Mouse (Mus musculus): ENCODE data around the gene Adipor2.

The Adipor2 gene

DNA sequence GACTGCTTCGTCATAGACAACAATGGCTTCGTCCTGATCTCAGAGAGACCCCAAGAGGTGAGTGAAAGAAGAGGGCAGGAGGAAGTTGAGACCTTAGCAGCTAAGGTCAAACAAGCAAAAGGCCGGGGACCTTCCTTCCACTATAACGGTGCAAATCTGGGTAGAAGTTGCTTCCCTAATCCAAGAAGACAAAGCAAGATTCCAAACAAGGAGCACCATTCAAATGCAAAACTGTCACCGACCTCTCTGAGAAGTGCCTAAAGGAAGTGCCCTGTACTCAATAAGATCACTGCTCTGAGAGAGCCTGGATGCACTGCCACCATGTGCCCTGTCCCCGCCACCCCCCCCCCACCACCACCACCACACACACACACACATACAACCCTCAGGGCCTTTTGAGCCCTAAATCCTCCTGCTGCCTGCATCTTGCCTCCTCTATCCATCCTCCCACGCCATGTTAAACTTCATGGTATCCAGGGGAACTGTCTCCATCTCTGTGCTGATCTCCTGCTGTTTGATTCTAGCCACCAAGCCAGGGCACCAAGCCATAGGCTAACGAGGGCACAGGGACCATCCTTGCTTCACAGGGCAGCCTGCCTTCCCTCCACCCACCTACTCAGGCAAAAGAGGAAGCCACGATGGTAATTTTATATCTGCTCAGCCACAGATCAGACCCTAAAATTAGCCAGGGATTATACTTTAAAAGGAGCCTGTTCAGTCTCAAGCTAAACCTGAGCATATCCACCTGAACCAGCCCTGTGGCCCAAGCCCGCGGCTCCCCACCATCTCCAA is 79.2 kb downstream of the Adipor2 start:
- DNase-seq = no peak

DNA sequence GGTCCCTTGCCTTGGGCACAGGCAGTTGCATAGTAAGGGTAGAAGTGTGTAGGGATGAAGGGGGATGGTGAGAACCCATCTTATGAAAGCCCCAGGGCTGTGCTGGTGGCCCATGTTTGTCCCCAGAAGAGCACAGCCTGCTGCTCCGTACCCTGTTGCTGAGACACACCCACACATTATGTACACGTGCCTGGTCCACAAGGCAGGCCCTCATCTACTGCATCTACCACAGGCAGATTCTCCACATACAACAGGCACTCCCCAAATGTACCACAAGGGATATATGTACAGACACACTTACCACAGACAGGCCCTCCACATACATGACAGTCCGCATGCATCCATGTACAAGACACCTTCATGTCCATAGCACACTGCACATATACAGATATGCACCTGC is 80.2 kb downstream of the Adipor2 start:
- DNase-seq = no peak

DNA sequence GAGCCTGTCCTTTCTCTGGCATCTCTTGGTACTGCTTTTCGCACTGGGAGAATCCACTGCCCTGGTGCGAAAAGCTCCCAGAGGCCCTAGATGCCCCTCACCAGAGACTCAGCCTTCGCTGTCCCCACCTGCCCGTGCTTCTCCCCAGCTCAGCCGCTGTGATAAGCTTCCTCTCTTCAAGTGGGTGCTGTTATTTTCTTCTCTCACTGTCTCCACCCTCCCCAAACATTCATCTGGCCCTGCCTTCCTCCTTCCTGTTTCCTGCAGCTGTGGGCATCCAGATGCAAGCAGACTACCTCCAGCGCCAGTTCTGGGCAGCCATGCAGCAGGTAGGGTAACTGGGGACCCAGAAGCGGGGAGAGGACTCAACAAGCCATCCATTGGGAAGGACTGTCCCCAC is 81.4 kb downstream of the Adipor2 start:
- DNase-seq = no peak

DNA sequence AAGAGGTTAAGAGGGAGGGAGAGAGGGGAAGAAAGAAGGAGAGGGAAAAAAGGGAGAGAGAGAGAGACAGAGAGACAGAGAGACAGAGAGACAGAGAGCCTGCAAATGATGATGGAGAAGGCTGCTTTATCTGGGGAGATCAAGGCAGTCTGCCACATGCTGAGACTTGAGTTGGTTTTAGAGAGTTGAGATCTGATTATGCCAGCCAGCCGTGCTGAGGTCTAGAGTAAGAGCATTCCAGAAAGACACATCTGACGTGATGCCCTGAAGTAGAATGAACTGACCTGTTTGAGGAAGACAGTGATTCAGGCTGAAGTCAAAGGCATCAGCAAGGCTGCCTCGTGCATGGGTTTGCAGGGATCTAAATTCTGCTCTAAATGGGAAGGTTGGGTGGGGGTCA is 83.7 kb downstream of the Adipor2 start:
- no peak for DNase-seq

DNA sequence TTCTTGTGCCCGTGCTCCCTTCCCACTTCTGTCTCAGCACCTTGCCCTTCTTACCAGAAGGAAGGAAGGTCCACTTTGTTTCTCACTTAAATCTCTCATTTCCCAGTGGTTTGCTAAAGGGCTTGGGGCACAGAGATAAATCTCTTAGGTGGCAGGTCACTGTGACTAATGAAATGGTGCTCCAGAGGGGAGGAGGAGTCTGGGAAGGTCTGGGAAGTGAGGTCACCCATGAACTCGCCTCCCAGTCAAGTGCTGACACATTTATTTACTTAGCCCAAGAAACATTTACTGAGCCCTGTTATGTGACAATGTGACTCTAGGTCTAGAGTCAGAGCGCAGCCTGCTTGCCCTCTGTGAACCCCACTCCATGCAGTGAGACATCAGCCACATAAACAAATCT is 84.3 kb downstream of the Adipor2 start:
- DNase-seq = no peak

DNA sequence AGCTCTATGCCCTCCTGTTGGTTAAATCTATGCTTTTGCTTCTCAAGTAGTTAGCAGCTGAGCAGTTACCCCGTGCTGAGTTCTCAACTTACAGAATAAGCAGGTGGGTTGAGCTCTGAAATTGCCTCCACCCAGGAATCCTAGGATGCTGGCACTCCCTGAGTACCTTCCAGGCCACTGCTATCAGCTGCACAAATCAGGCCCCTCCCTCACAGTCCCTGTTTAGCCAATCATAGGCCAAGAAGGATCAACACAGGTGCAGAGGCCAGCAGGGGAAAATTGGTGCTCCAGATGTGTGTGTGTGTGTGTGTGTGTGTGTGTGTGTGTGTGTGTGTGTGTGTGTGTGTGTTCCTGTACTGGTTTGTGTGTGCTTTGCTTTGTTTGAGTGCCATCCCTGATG is 85.4 kb downstream of the Adipor2 start:
- no peak for DNase-seq

DNA sequence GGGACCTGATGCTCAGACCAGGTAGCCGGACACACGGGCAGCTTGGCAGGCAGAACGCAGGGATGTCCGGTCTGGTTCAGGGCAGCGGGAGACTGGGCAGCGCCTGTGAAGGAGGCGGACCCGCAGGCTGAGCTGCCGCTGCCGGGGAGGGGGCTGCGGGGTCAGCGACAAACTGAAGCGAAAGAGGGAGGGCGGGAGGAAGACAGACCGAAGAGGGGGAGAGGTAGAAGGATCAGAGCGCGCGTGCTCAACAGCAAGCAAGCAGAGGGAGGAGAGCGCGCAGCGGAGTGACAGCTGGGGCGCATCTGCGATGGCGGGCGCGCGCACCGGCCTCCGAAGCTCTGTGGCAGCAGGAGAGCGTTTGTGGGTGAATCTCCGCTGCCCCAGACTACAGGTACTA is 87.0 kb downstream of the Adipor2 start, which contains the start of gene Lrtm2:
Gene Lrtm2, minus strand, starts transcription at position 261 of the 400 bp plus-strand sequence.
- peak; percentile 50 for DNase-seq

DNA sequence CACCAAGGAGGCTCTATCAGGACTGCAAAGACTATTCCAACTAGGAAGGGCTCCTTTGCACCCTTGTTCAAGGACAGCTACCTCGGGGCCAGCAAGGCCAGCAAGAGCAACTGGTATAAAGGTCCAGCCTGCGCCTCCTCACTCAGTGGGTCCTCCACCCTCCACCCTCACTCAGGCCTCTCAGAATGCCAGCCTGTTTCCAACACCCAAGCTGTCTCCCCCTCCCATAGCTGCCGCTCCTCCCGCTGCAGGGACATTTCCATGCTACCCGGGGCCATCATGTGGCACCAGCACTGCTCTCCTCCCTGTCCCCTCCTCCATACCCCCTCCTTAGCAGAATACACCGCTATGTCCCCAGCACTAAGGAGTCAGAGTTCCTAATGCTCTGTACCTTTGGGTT is 87.6 kb downstream of the Adipor2 start:
- no peak for DNase-seq

DNA sequence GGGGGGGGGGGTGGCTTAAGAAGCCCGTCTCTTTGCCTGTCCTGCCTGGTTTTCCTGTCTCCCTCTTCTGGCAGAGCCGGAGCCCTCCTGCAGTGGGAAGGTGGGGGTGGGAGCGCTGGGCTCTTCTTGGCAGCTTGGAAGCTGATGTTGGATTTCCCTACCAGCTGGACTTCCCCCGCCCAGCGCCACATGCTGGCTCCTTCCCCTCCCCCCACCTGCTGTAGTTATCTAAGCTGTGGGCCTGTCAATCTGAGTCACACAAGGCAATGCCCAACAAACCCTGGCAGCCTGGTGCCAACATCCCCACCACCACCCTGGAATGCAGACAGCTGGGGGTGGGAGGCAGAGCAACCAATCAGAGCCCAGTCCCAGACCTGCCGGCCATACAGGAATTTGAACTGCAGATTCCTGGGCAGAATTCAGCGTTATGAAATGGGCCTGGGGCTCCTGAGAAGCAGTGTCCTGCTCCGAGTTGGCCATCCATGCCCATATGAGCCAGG is 88.2 kb downstream of the Adipor2 start:
- peak; percentile 75 for DNase-seq

DNA sequence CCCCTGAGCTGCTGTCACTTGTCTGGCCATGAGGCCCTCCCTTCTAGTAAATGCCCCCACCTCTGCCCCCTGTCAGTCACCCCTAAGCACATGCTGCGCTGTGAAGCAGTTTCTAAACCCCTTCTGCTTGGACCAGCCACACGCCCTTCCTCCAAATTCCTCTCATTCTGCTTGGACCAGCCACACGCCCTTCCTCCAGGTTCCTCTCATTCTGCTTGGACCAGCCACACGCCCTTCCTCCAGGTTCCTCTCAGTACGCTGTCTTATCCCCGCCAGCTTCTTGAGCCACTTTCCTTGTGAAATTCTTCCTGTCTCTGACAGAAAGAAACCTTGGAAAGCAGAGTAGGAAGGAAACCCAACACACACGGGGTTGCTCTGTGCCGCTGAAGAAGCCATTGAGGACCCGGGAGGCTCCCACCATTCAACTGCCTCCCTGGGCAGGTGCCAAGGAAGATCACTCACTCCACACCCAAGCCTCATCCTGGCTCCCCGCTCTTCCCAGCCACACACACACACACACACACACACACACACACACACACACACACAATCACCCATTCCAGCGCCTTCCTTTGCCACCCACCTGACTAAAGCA is 88.9 kb downstream of the Adipor2 start:
- DNase-seq = peak; percentile 58

DNA sequence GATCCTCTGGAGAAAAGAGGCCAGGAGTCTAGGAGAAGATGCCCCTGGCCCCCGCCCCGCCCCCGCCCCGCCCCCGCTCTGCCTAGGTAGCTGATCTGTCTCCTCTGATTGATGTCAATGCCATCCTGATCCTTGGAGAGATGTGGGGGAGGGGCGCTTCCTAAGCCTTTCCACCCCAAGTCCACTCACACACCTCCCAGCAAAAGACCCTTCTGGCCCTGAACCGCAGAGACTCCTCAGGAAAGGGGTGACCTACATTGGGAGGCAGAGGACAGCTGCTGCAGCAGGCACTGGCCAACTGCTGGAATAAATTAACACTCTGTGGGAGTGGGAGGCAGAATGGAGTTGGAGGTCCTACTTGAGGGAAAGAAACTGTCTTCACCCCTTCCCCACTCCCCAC is 91.0 kb downstream of the Adipor2 start:
- no peak for DNase-seq

DNA sequence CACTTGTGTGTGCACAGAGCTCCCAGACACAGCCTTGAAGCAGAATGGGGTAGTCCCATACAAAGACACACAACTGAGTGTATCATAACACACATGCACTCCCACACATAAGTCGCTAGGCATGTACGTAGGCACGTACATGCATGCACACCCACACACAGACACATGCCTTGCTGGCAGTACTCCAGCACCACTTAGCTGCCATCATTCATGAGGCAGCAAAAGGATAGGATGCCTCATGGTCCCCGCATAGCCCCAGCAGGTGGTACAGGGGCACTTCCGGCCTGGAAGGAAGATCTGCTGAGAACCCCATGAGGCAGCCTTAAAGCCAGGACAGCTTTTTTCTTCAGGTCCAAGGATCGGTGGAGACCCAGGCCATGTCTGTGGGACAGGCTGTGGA is 91.5 kb downstream of the Adipor2 start:
- no peak for DNase-seq

DNA sequence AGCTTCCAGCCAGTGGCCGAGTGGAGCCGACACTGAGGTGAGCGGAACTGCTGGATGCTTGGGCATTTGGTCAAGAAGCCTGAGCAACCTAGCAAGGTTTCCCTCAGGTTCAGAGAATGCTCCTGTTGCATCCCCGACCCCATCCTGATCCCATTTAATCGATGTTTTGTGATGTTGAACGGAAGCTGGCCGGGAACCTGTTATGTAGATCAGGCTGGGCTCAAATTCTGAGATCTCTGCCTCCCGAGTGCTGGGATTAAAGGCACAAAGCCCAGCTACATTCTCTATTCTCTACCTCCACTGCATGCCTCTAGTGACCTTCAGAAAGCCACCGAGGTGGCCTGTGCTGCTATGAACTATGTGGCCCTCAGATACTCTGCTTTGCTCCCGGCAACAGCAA is 92.7 kb downstream of the Adipor2 start:
- DNase-seq = no peak

DNA sequence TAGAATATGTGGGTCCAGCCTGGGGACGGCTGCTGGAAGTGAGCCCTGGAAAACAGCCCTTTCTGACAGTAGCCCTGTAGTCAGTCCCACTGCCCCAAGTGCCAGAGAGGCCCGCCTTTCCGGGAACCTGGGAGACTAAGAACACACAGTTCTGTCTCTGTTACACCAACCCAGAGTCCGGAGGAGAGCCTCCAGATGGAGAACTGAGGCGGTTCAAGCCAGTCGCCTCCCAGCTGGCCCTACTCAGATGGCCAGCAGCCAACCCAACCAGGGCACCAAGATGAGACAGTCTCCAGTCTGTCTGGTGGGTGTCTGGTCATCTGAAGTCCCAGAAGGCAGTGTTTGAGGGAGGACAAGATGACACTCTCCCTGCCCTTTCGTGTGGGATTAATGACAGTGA is 95.8 kb downstream of the Adipor2 start:
- no peak for DNase-seq

DNA sequence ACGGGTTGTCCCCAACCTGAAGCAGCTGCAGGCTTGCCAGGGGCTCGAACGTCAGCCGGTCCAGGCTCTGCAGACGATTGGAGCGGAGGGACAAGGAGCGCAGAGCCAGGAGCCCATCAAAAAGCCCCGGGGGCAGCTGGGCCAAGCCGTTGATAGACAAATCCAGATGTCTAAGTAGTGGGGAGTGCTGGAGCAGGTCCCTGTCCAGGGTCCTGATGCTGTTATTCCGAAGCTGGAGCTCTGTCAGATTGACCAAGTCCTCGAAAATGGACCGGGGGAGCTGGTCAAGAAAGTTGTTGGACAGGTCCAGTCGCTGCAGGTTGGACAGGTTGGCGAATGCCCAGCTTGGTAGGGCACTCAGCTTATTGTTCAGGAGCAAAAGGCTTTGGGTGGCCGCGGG is 97.0 kb downstream of the Adipor2 start:
- peak; percentile 78 for DNase-seq

DNA sequence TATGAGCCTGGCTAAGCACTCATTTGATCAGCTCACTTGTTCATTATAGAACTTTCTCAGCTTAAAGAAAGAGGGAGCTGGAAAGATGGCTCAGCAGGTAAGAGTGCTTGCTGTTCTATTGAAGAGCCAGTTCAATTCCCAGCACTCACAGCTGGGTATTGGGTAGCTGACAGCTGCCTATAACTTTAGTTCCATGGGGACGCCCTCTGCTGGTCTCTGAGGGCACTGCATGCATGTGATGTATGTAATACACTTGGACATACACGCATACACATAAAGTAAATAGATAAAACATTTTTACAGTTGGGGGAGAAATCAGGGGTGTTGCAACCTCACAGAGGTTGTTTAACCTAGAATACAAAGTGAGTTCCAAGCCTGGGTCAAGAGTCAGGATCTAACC is 98.1 kb downstream of the Adipor2 start:
- no peak for DNase-seq

DNA sequence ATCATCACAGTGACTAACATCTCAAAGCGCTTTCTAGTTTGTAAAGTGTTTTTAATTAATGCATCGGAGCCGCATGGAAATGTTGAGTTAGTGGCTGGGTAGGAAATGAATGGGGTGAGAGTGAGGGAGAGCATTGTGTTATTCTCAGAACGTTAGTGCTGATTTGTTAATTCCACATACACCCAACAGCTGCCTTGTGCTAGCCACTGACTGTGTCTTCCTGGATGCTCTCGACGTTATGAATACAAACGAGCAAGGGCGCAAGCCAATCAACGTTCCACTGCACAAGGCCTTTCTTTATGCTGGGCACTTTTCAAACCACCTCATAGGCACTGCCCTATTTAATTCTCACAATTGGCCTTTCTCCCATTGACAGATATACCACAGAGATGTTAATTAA is 98.8 kb downstream of the Adipor2 start:
- no peak for DNase-seq

DNA sequence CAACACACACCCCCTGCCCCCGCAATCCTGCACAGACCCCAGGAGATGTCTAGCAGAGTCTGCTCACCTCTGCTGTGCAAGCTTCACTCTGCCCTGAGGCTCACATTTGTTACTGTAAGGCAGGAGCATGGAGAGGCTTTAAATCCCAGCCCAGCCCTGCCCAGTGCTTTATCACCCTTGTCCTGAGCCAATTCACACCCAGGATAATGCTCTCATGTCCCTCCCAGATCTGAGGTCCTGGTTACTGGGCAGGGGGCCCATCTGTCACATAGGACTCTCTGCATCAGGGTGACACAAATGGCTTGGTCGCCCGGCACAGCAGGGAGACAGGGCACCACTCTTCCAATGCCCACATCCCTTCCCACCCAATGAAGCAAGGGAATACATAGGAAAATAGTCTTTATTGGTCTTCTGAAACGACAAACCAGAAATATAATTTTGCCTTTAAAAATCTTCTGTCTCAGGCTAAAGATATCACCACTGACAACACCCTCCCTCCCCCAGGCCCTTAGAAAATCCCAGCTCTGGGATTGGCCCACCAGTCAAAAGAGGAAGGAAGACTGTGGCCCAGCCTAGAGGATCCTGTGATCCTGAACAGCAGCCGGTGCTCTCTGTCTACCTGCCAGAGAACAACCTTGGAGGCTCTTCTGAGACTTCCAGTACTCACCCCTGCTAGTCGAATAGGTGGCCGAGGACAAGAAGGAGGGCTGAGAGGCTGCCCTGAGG is 102.6 kb downstream of the Adipor2 start:
- DNase-seq = no peak

DNA sequence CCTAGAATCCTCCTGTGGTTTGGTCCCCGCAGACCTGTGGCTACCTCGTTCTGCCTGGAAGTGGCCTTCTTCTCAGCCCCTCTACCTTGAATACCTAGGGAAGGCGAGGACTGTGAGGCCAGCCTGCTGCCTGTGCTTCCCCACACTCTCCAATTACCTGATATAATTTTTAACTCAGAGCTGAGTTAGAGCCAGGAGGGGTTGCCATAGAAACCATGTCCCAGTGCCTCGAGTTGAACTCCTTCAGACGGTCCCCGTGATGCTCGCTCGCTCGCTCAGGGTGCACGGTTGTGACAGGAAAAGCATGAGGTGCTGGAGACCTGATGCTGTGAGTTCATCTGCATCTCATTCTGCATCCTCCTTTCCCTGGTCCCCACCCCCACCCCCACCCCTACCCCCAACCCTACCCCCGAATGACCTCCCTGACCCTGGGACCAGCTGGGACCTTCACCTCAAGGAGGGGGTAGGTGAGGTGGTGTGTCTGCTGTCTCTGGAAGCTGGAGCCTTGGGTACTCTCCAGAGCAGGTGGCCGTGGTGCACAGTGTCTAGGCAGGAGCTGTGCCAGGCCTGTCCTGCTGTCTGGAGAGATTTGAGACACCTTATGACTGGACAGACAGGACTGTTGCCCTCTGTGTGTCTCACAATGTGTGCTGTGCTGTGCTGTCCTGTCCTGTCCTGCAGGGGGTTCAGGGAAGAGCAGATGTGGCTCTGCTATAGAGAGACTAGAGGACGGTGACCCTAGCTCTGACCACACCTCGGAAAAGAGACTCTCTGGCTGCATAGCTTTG is 103.7 kb downstream of the Adipor2 start:
- peak; percentile 20 for DNase-seq

DNA sequence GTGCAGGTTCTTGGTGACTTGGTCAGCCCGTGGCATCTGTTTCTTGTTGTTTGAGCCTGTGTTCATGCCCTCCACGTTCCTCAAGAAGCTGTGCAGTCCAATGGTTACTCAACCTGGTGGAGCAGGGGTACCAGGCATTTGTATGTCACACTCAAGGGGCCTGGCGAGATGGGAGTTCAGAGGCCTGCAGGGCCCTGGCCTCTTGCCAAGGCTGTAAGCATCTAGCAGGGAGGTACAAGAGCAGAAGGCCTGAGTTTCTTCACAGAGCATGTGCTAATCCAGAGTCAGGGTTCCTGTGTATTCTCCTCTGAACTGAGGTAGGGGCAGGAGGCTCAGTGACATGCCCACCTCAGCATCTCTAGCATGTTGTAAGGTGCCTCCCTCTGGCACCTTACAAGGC is 104.4 kb downstream of the Adipor2 start:
- peak; percentile 44 for DNase-seq

DNA sequence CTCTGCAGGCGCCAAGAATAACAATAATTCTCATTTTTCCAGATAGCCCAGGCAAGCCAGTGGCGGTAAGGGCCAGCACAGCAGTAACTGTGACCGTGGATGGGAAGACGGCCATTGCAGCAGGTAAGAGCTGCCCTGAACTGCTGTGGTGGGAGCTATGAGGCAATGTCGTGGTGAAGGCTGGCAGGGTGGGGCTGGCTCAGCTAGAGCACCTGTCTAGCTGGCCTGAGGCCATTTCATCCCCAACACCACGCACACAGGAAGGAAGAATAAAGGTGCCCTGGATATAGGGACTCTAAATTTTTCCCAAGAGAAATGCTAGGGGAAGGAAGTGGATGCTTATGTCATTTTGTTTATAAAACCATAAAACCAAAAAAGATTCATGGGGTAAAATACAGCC is 105.1 kb downstream of the Adipor2 start:
- no peak for DNase-seq

DNA sequence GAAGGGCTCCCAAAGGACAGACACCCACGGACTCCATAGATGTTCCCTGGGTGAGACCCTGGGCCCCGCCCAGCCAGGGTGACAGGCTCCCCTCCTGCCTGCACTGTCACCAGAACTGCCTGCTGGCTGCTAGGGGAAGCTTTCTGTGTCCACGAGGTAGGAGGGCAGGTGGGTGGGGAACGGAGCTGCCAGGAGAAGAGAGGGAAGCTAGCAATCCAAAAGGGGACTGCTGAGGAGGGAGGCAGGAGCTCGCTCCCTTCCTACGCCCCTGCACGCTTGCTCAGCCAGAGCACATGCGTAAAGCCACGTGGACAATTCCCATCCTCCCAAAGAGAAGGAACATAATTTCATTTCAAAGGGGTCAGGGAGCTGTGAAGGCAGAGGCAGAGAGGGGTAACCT is 107.3 kb downstream of the Adipor2 start:
- DNase-seq = no peak

DNA sequence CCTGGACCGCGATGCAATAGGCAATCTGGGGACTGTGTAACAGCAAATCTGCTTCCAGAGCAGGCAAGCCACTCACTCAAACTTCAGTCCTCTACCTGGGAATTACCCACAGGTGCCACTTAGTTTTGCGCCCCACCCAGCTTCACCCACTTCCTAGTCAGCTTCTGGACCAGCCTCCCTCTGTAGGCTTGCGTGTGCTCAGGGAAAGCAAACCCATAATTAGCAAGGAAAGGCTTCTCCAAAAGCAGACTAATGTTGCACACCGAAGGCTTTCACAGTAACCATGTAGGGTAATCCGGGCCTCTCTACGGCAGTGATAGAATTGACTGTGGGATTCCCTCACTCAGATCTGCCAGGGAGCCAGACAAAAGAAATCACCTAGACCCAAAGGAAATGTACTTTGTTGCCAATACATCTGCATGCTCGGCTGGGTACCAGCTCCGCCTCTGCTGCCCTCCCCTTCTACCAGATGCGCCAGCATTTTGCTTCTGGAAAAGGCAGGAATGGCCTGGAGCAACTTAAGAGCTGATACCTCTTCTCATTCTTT is 109.6 kb downstream of the Adipor2 start:
- DNase-seq = no peak
